Mouse (Mus musculus) olfactory bulb, adult 2 months (tissue): Measurements from ENCODE around the gene Col6a6.

ENCODE experiments used
- CTCF ChIP-seq: fragments of 200-500 bp; IDR thresholded peaks from 2 replicates; pipeline ENCODE4 v1.5.1; 2012; ENCODE audit warnings: low read depth, mild to moderate bottlenecking, low read length, moderate library complexity; ENCODE audit not compliant: insufficient read depth
- POLR2A ChIP-seq: fragments of 200-500 bp; IDR thresholded peaks from 2 replicates; pipeline ENCODE4 v1.6.1; 2012; ENCODE audit warnings: mild to moderate bottlenecking, low read depth, low read length, moderate library complexity; ENCODE audit not compliant: insufficient read depth

GRCm38 (mm10) chr9:105764127-105764526 lies 63.8 kb downstream of the Col6a6 start:
- TF ChIP-seq CTCF = no peak
- no peak for TF ChIP-seq POLR2A
